Mouse (Mus musculus): ENCODE measurements around the gene Cbwd1.
"Not testable (repeated sequence)": the region's sequence is repeated elsewhere in the genome, so short reads cannot be mapped to it uniquely, and the experiment has no call there.

Cbwd1 gene

GRCm38 (mm10) chr19:24897006-24897895 is 64.2 kb downstream of the Cbwd1 start:
- no peak for DNase-seq (ENCODE audit: low read depth, low spot score)

GRCm38 (mm10) chr19:24896536-24896935 is 64.9 kb downstream of the Cbwd1 start:
- no peak for DNase-seq (ENCODE audit: low read depth, low spot score)

- DNase-seq (ENCODE audit: low read depth, low spot score) = no peak
Observed at GRCm38 (mm10) chr19:24886888-24887287, 74.5 kb downstream of the Cbwd1 start.

GRCm38 (mm10) chr19:24885504-24885903 is 75.9 kb downstream of the Cbwd1 start:
- no peak for DNase-seq (ENCODE audit: low read depth, low spot score)

DNA sequence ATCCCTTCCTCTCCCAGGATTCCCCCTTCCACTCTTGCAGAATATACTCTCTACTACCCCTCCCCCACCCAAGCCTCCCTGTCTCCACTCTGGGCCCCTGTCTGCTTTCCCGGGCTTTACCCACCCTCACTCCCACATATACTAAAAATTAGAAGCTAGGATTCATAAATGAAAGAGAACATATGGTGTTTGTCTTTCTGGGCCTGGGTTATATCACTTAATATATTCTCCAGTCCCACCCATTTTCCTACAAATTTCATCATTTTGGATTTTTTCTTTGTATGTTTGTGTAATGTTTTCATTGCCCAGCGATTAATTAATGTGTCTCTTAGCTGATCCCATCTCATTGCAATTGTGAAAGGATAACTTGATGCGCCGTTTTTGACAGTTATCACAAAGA is 80.2 kb downstream of the Cbwd1 start:
- DNase-seq (ENCODE audit: low read depth, low spot score) = no peak

DNA sequence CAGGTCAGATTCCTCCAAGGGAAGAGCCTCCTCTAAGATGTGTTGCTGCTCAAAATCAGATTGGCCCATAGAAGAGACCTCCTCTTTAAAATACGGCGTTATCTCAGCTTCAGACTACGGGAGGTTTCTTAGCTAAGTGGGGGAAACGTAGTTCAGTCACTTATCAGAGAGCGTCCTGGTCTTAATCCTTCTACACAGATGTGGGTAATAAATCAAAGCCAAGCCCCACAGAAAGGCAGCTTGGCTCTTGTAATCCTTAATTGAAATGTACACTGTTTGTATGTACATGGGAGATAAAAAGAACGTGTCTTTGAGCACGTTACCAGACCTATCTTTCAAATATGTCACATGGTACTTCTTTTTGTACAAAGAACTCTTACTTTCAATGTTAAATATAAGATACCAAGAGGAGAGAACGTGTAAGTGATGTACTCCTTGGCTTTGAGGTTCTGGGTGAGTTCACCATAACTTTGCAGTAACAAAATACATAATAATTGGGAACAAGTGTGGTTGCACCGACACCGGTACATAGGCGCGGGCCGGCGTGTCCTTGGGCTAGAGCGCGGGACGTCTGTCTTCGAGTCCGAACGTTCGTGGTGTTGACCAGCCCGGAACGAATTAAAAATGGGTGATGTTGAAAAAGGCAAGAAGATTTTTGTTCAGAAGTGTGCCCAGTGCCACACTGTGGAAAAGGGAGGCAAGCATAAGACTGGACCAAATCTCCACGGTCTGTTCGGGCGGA is 86.1 kb downstream of the Cbwd1 start, which contains the start of gene Gm10053:
Gene Gm10053, plus strand, starts transcription at position 558 of the 742 bp plus-strand sequence.
- DNase-seq (ENCODE audit: low read depth, low spot score) = not testable (repeated sequence)

- no peak for DNase-seq (ENCODE audit: low read depth, low spot score)
Observed at GRCm38 (mm10) chr19:24873873-24874272, 87.5 kb downstream of the Cbwd1 start.

DNA sequence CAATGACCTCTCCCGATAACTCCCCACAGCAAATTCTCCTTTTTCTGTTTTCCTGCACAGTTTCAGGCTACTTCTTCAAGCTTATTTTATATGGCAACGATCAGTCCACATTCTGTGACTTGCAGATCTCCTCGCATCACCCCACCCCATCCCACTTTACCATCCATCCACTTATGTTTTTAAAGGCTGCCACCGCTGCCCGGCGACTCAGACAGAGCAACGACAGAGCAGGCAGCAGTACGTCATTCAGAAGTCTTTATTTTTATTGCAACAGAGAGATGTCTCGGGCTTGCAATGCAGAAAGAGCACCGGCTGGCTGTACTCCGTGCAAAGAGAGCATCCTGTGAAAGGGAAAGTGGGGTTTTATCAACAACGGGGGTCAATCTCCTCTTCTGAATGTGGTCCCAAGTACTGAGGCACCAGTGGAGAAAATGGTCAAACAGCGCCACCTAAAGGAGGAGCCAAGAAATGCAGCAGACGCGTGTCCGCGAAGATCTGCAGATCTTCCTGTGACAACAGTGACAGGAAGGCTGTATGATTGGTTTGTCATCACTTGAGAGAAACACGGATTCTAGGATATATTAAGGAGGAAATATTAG is 90.3 kb downstream of the Cbwd1 start:
- peak; percentile 42 for DNase-seq (ENCODE audit: low read depth, low spot score)

Measured in retina, adult 2 months (tissue).